Mouse (Mus musculus) cerebellum, adult 2 months (tissue): ENCODE measurements around the gene Actr6.

Source experiments
- CTCF ChIP-seq: fragments of 200-500 bp; IDR thresholded peaks from 2 replicates; pipeline ENCODE4 v1.5.1; 2011; ENCODE audit warnings: low read depth, mild to moderate bottlenecking, control low read depth, low read length, moderate library complexity, borderline replicate concordance; ENCODE audit not compliant: insufficient read depth
- POLR2A ChIP-seq: fragments of 200-500 bp; IDR thresholded peaks from 2 replicates; pipeline ENCODE4 v1.6.1; 2011; ENCODE audit warnings: low read length, control low read depth, borderline replicate concordance; ENCODE audit not compliant: insufficient read depth

GRCm38 (mm10) chr10:89720252-89720651, 11.8 kb downstream of the Actr6 start:
- TF ChIP-seq CTCF (no peak), POLR2A (no peak)
